Mouse (Mus musculus): ENCODE data around the gene Inpp5a. TPM values are rescaled to one million over a fixed set of nuclear protein-coding genes. Genes with fewer than 3 reads are reported as not detected.
A peak's percentile ranks its signal among the peaks of the same experiment; 100 is the strongest.

Gene Inpp5a
- 29.1 and 32.9 TPM in 2 replicates for polyA plus RNA-seq (2015; fragmentation: Nextera tagmentation; extraction: Ambion mirVana)

- Histone ChIP-seq H3K27me3 (replicated peaks; ENCODE audit: control insufficient read depth, insufficient read depth, low read length) (no peaks in the 10 kb centered on the region), H3K36me3 (ENCODE audit: control insufficient read depth, insufficient read depth) (no peaks in the 10 kb centered on the region), H3K4me3 (ENCODE audit: low read depth, low read length) (peak within 1 kb of the TSS; percentile 77), H3K9ac (ENCODE audit: low read depth, low read length) (peak within 1 kb of the TSS; percentile 91), H3K9me3 (ENCODE audit: control insufficient read depth) (no peaks in the 10 kb centered on the region), H3K27ac (ENCODE audit: low read depth, low read length) (peak within 1 kb of the TSS; percentile 87), H3K4me1 (replicated peaks; ENCODE audit: control insufficient read depth, insufficient read depth, low read length) (peaks cover 6% of the 10 kb centered on the region; the same call in 1 of the 2 replicates), H3K4me2 (replicated peaks; ENCODE audit: low read depth) (peak within 1 kb of the TSS; percentile 93)
- no peak for TF ChIP-seq CTCF (IDR thresholded peaks at IDR 0.05; ENCODE audit: low read depth)
- peak; percentile 98 for ATAC-seq
- whole genome bisulfite sequencing: 0% methylated on average over 29 of the region's 47 CpGs
These were observed at the start of gene Inpp5a for GRCm38 (mm10) chr7:139388670-139389212. TSS of gene Inpp5a (plus strand) at chr7:139389109.

- H3K4me2 ChIP-seq (replicated peaks; ENCODE audit: low read depth): no peak overlapping the region
- 83% methylated on average over 3 of the region's 3 CpGs for WGBS
- H3K4me1 ChIP-seq (replicated peaks; ENCODE audit: control insufficient read depth, insufficient read depth, low read length): peaks cover 4% of the 10 kb centered on the region; the same call in 1 of the 2 replicates
- H3K36me3 ChIP-seq (ENCODE audit: control insufficient read depth, insufficient read depth): no peaks in the 10 kb centered on the region
- no peak overlapping the region for H3K27ac ChIP-seq (ENCODE audit: low read depth, low read length)
- no peak overlapping the region for H3K4me3 ChIP-seq (ENCODE audit: low read depth, low read length)
- no peaks in the 10 kb centered on the region for H3K9me3 ChIP-seq (ENCODE audit: control insufficient read depth)
- H3K9ac ChIP-seq (ENCODE audit: low read depth, low read length): no peak overlapping the region
- no peak for ATAC-seq
- no peaks in the 10 kb centered on the region for H3K27me3 ChIP-seq (replicated peaks; ENCODE audit: control insufficient read depth, insufficient read depth, low read length)
- TF ChIP-seq CTCF (IDR thresholded peaks at IDR 0.05; ENCODE audit: low read depth): no peak
These were observed 49.7 kb upstream of the Inpp5a start for GRCm38 (mm10) chr7:139339184-139339583.

GRCm38 (mm10) chr7:139341020-139341660, 47.8 kb upstream of the Inpp5a start:
- H3K9me3 ChIP-seq (ENCODE audit: control insufficient read depth): no peaks in the 10 kb centered on the region
- H3K27ac ChIP-seq (ENCODE audit: low read depth, low read length): no peak overlapping the region
- no peak overlapping the region for H3K4me2 ChIP-seq (replicated peaks; ENCODE audit: low read depth)
- WGBS: 66% methylated on average over 4 of the region's 4 CpGs
- H3K9ac ChIP-seq (ENCODE audit: low read depth, low read length): no peak overlapping the region
- ATAC-seq: no peak
- no peak for TF ChIP-seq CTCF (IDR thresholded peaks at IDR 0.05; ENCODE audit: low read depth)
- no peak overlapping the region for H3K4me3 ChIP-seq (ENCODE audit: low read depth, low read length)
- H3K4me1 ChIP-seq (replicated peaks; ENCODE audit: control insufficient read depth, insufficient read depth, low read length): peaks cover 8% of the 10 kb centered on the region; the same call in 1 of the 2 replicates
- H3K27me3 ChIP-seq (replicated peaks; ENCODE audit: control insufficient read depth, insufficient read depth, low read length): no peaks in the 10 kb centered on the region
- H3K36me3 ChIP-seq (ENCODE audit: control insufficient read depth, insufficient read depth): no peaks in the 10 kb centered on the region

- peaks cover 8% of the 10 kb centered on the region; the same call in 1 of the 2 replicates for H3K4me1 ChIP-seq (replicated peaks; ENCODE audit: control insufficient read depth, insufficient read depth, low read length)
- no peak overlapping the region for H3K4me2 ChIP-seq (replicated peaks; ENCODE audit: low read depth)
- ATAC-seq: peak; percentile 72
- no peak overlapping the region for H3K27ac ChIP-seq (ENCODE audit: low read depth, low read length)
- no peaks in the 10 kb centered on the region for H3K27me3 ChIP-seq (replicated peaks; ENCODE audit: control insufficient read depth, insufficient read depth, low read length)
- no peaks in the 10 kb centered on the region for H3K9me3 ChIP-seq (ENCODE audit: control insufficient read depth)
- no peak overlapping the region for H3K9ac ChIP-seq (ENCODE audit: low read depth, low read length)
- TF ChIP-seq CTCF (IDR thresholded peaks at IDR 0.05; ENCODE audit: low read depth): no peak
- H3K4me3 ChIP-seq (ENCODE audit: low read depth, low read length): no peak overlapping the region
- 41% methylated on average over 5 of the region's 5 CpGs for WGBS
- no peaks in the 10 kb centered on the region for H3K36me3 ChIP-seq (ENCODE audit: control insufficient read depth, insufficient read depth)
These were observed 46.1 kb upstream of the Inpp5a start for GRCm38 (mm10) chr7:139342809-139343208.

- no peaks in the 10 kb centered on the region for H3K9me3 ChIP-seq (ENCODE audit: control insufficient read depth)
- no peak overlapping the region for H3K4me3 ChIP-seq (ENCODE audit: low read depth, low read length)
- H3K4me2 ChIP-seq (replicated peaks; ENCODE audit: low read depth): no peak overlapping the region
- no peak for TF ChIP-seq CTCF (IDR thresholded peaks at IDR 0.05; ENCODE audit: low read depth)
- no peak overlapping the region for H3K9ac ChIP-seq (ENCODE audit: low read depth, low read length)
- H3K27ac ChIP-seq (ENCODE audit: low read depth, low read length): no peak overlapping the region
- no peaks in the 10 kb centered on the region for H3K36me3 ChIP-seq (ENCODE audit: control insufficient read depth, insufficient read depth)
- ATAC-seq: no peak
- no peaks in the 10 kb centered on the region for H3K27me3 ChIP-seq (replicated peaks; ENCODE audit: control insufficient read depth, insufficient read depth, low read length)
- peaks cover 16% of the 10 kb centered on the region; the same call in 1 of the 2 replicates for H3K4me1 ChIP-seq (replicated peaks; ENCODE audit: control insufficient read depth, insufficient read depth, low read length)
- WGBS: 48% methylated on average over 7 of the region's 7 CpGs
These were observed 41.9 kb upstream of the Inpp5a start for GRCm38 (mm10) chr7:139347051-139347450.

- no peak overlapping the region for H3K4me3 ChIP-seq (ENCODE audit: low read depth, low read length)
- no peak overlapping the region for H3K4me2 ChIP-seq (replicated peaks; ENCODE audit: low read depth)
- TF ChIP-seq CTCF (IDR thresholded peaks at IDR 0.05; ENCODE audit: low read depth): no peak
- H3K27ac ChIP-seq (ENCODE audit: low read depth, low read length): peak overlapping the region; percentile 17; the same call in 1 of the 2 replicates
- no peak overlapping the region for H3K9ac ChIP-seq (ENCODE audit: low read depth, low read length)
- H3K36me3 ChIP-seq (ENCODE audit: control insufficient read depth, insufficient read depth): no peaks in the 10 kb centered on the region
- WGBS: 56% methylated on average over 3 of the region's 3 CpGs
- peak; percentile 84 for ATAC-seq
- no peaks in the 10 kb centered on the region for H3K27me3 ChIP-seq (replicated peaks; ENCODE audit: control insufficient read depth, insufficient read depth, low read length)
- H3K9me3 ChIP-seq (ENCODE audit: control insufficient read depth): no peaks in the 10 kb centered on the region
- peaks cover 16% of the 10 kb centered on the region; the same call in 1 of the 2 replicates for H3K4me1 ChIP-seq (replicated peaks; ENCODE audit: control insufficient read depth, insufficient read depth, low read length)
These were observed 38.3 kb upstream of the Inpp5a start for GRCm38 (mm10) chr7:139350606-139351005.

Data from intestine, postnatal 0 days (tissue).